Mouse (Mus musculus): ENCODE measurements around the gene Rgn.

Rgn gene

GRCm38 (mm10) chrX:20549532-20549931 lies at the start of gene Rgn:
Gene Rgn (plus strand): TSS chrX:20549787.
- DNase-seq (ENCODE audit: extremely low read depth, insufficient read length, low spot score), result no peak

- no peak for DNase-seq (ENCODE audit: extremely low read depth, insufficient read length, low spot score)
Measured at GRCm38 (mm10) chrX:20520290-20520939, 29.2 kb upstream of the Rgn start.

GRCm38 (mm10) chrX:20521578-20521977 lies 28.0 kb upstream of the Rgn start:
- DNase-seq (ENCODE audit: extremely low read depth, insufficient read length, low spot score), result no peak

DNA sequence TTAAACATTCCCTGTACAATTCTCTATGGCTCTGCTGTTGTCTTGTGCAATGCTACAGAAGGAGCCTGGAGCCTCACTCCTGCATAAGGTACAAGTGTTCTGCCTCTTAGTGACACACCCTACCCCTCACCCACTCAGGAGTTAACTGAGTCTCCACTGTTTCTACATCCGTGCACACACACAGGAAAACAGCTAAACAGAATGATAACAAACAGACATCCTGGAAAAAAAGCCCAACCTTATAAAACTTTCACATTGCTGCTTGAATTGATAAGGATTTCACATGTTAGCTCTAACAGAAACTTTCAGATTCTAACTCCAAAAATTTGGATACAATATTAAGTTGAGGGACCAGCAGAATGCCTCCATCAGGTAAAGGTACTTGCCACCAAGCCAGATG lies 17.0 kb upstream of the Rgn start:
- DNase-seq (ENCODE audit: extremely low read depth, insufficient read length, low spot score), result no peak

DNA sequence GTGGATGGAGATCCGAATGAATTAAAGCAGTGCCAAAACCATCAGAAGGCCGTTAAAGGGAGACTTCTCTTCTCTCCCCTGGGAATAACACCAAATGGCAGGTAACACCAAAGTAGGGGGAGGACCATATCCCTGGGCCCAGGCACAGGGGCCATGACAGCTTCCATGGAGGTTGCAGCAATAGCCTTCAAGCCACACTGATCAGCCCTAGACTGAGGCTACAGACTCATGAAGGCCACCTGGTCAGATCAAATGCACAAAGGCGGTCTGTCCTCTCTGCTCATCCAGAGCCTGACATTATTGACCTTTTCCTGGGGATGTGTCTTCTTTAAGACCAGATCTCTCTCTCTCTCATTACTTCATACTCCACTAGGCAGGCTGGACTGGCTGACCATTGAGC lies 5.7 kb upstream of the Rgn start:
- no peak for DNase-seq (ENCODE audit: extremely low read depth, insufficient read length, low spot score)

GRCm38 (mm10) chrX:20547609-20548008 lies 2.0 kb upstream of the Rgn start:
- DNase-seq (ENCODE audit: extremely low read depth, insufficient read length, low spot score), result no peak

DNA sequence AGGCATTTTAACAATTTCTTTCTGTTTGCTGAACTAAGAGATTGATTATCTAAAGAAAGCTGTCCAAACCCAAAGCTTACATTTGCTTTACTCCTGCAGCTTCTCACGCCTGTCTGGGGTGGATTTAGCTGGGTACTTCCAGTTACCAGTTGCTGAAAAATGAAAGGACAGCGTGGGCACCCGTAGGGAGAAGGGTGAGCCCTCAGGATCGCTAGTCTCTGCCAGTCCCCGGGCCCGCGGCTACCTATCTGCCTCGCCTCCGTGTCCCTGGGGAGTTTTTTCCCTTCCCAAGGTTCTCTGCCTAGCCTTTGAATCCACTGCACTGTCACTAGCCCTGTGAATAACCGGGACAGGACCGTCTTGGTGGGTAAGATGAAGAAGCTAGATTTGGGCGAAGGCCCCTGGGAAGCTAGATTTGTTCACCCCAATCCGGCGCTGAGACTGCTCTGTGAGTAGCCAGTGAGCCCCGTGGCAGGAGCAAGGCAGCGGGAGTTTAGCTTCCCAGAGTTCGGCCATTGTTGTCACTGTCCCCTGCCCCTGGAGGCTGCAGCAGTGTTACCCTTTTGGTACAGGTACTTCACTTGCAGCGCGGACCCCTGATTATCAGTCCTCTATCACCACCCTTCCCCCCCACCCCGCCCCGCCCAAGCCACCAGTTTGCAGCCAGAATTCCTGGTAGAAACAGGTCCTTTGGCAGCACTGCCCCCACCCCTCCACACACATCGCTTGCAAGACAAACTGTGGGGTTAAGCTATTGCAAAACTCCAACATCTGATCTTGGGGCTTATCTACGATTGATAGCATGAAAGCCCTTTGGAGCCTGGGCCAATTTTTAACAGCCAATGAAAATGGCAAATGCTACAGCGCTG lies 1.3 kb upstream of the Rgn start:
- no peak for DNase-seq (ENCODE audit: extremely low read depth, insufficient read length, low spot score)

GRCm38 (mm10) chrX:20548880-20549440 lies 627 bp upstream of the Rgn start:
- no peak for DNase-seq (ENCODE audit: extremely low read depth, insufficient read length, low spot score)

DNA sequence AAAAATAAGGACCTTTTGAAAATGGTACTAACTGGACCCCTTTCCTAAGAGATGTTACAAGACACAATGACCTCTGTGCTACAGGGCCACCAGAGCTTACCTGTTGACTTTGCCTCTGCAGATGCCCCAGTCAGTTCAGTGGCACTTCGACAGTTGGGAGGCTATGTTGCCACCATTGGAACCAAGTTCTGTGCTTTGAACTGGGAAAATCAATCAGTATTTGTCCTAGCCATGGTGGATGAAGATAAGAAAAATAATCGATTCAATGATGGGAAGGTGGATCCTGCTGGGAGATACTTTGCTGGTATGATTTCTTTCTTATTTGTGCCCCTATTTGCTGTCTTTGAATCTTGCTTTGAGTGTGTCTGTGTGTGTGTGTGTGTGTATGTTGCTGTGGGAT lies 2.6 kb downstream of the Rgn start:
- no peak for DNase-seq (ENCODE audit: extremely low read depth, insufficient read length, low spot score)

DNA sequence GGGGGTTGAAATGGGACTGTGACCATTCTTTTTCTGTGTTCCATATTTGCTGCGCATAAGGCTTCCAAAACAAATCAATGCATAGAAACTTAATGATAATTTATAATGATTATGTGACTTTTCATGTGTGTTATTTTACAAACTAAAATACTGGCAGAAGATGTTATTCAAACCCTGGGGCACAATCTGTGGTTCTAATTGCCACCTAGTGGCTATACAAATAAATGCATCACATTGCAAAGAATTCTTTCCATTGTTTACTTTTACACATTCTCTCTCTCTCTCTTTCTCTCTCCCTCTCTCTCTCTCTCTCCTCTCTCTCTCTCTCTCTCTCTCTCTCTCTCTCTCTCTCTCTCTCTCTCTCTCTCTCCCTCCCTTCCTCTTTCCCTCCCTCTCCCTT lies 12.3 kb downstream of the Rgn start:
- DNase-seq (ENCODE audit: extremely low read depth, insufficient read length, low spot score), result no peak

DNA sequence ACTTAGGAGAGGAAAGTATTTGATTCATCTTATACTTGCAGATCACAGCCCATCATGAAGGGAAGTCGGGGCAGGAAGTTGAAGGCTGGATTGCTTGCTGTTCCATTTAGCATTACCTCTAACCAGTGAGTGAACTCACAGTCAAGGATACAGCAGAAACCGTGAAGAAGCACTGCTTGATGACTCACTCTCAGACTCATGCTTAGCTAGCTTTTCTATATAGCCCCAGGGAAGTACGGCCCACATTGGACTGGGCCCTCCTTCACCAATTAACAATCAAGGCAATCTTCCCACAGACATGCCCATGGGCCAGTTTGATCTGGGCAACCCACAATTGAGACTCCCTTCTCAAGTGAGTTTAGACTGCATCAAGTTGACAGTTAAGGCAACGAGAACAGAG lies 14.4 kb downstream of the Rgn start:
- DNase-seq (ENCODE audit: extremely low read depth, insufficient read length, low spot score), result peak; percentile 8

GRCm38 (mm10) chrX:20571024-20571423 lies 21.4 kb downstream of the Rgn start:
- DNase-seq (ENCODE audit: extremely low read depth, insufficient read length, low spot score), result no peak

DNA sequence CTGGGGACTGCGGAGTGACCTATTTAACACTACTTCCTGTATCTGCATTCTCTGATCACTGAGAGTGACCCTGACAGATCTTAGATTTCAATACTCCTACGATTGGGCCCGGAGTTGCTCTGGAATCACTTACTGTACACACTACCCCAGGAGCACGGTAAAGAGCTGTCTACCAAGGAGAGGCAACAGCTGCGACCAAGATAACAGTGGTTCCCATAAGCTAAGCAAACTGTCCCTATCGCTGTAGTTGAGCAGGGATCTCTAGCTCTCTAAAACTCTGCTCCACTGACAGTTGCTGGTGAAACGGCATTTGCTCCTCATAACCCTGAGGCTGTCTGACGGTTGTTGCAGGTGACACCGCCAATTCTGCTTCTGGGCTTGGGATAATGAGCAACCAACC lies 23.1 kb downstream of the Rgn start:
- no peak for DNase-seq (ENCODE audit: extremely low read depth, insufficient read length, low spot score)

GRCm38 (mm10) chrX:20573927-20574326 lies 24.3 kb downstream of the Rgn start:
- DNase-seq (ENCODE audit: extremely low read depth, insufficient read length, low spot score), result no peak

GRCm38 (mm10) chrX:20587968-20588367 lies 38.4 kb downstream of the Rgn start:
- peak; percentile 1 for DNase-seq (ENCODE audit: extremely low read depth, insufficient read length, low spot score)

- DNase-seq (ENCODE audit: extremely low read depth, insufficient read length, low spot score), result no peak
Measured at GRCm38 (mm10) chrX:20608500-20608899, 58.9 kb downstream of the Rgn start.

Data from 3134 (cell line).